Mouse (Mus musculus) forebrain, embryonic 11.5 days (tissue): ENCODE data around the gene Per1. TPM values are rescaled to one million over a fixed set of nuclear protein-coding genes. Genes with fewer than 3 reads are reported as not detected.
A peak's percentile ranks its signal among the peaks of the same experiment; 100 is the strongest.

Experiments
- ATAC-seq: fragments of 200-750 bp; cut with Nextera tagmentation; replicated peaks from 2 replicates; pipeline ENCODE4 v1.8.0; 2017; ENCODE audit warnings: moderate TSS enrichment; ENCODE audit not compliant: low FRiP score
- DNase-seq: peaks from one replicate; pipeline ENCODE4 v3.0.0-alpha.2; 2017; ENCODE audit warnings: low spot score
- H3K27ac ChIP-seq: fragments of 300-500 bp; sonication (generic); 2 replicates; pipeline ENCODE4 v1.5.1; 2014; ENCODE audit warnings: low read depth, low read length
- H3K27me3 ChIP-seq: fragments of 300-500 bp; sonication (generic); 2 replicates; pipeline ENCODE4 v1.6.1; 2014; ENCODE audit warnings: mild to moderate bottlenecking, low read length, mixed read lengths; ENCODE audit not compliant: control insufficient read depth, insufficient read depth
- H3K36me3 ChIP-seq: fragments of 300-500 bp; sonication (generic); 2 replicates; pipeline ENCODE4 v1.6.1; 2014; ENCODE audit warnings: mild to moderate bottlenecking, low read length, moderate library complexity, mixed read lengths; ENCODE audit not compliant: control insufficient read depth, insufficient read depth
- H3K4me1 ChIP-seq: fragments of 300-500 bp; sonication (generic); replicated peaks from 2 replicates; pipeline ENCODE4 v1.6.1; 2014; ENCODE audit warnings: low read length, mixed read lengths; ENCODE audit not compliant: control insufficient read depth, insufficient read depth
- H3K4me2 ChIP-seq: fragments of 300-500 bp; sonication (generic); 2 replicates; pipeline ENCODE4 v1.6.1; 2014; ENCODE audit warnings: low read depth, mild to moderate bottlenecking, low read length, moderate library complexity, mixed read lengths; ENCODE audit not compliant: severe bottlenecking
- H3K4me3 ChIP-seq: fragments of 300-500 bp; sonication (generic); 2 replicates; pipeline ENCODE4 v1.5.1; 2014; ENCODE audit warnings: low read depth, low read length
- H3K9ac ChIP-seq: fragments of 300-500 bp; sonication (generic); 2 replicates; pipeline ENCODE4 v1.6.1; 2014; ENCODE audit warnings: low read length
- H3K9me3 ChIP-seq: fragments of 300-500 bp; sonication (generic); 2 replicates; pipeline ENCODE4 v1.6.1; 2016; ENCODE audit warnings: low read length, mixed read lengths; ENCODE audit not compliant: control insufficient read depth
- WGBS: fragments of 180-500 bp; shearing (Covaris S2); extraction: QIAGEN DNeasy Blood & Tissue Kit; methylation state at CpG from one replicate; pipeline ENCODE4 v1.1.7; 2014; 5-methylcytosine and 5-hydroxymethylcytosine counted together
- polyA plus RNA-seq: library from polyadenylated mRNA; unstranded; fragments of >200 nt; fragmentation: Nextera tagmentation; extraction: Ambion mirVana; gene quantifications from 2 replicates; pipeline ENCODE4 v1.2.1, GENCODE M21; 2014

The Per1 gene
- polyA plus RNA-seq, 1 experiment from 2014 or later, result 8.2 TPM

DNA sequence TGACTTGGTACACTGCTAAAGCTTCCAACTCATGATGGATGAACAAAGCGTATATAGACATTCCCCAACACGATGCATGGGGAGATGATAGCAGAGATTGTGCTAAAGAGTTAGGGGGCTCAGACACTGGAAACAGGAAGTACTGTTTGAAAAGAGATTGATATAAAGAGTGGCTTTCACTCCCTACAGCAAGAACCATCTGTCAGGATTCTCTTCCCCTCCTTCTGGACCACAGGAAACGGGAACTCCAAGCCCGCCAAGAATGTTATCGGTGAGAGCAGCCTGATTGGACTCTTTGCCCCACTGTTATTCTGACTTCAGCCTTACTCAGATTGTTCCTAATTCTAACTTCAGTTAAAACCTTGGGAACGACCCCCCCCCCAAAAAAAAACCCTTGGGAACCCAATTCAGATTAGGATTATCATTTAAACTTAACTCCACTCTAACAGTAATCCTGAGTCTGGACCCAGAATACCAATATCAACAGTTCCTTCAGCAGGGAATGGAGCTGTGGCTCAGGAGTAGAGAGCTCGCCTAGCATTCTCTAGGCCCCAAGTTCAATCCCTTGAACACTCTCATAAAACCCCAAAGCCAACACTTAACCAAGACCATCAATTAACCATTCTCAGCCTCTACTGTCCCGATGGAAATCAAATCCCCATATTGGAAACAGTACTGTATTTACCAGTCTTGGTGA lies 33.6 kb downstream of the Per1 start:
- peaks cover 4% of the 10 kb centered on the region; the same call in 1 of the 2 replicates for H3K27me3 ChIP-seq
- no peaks in the 10 kb centered on the region for H3K9me3 ChIP-seq
- H3K27ac ChIP-seq, result no peak overlapping the region
- H3K4me1 ChIP-seq, result peaks cover 7% of the 10 kb centered on the region; the same call in 1 of the 2 replicates
- no peak overlapping the region for H3K4me2 ChIP-seq
- ATAC-seq, result no peak
- 75% methylated on average over 8 of the region's 8 CpGs for WGBS
- no peak overlapping the region for H3K9ac ChIP-seq
- no peak for DNase-seq
- H3K4me3 ChIP-seq, result no peak overlapping the region
- H3K36me3 ChIP-seq, result no peaks in the 10 kb centered on the region

GRCm38 (mm10) chr11:69133566-69133922 lies 38.5 kb downstream of the Per1 start:
- WGBS, result 9% methylated on average over 5 of the region's 5 CpGs
- no peak overlapping the region for H3K27ac ChIP-seq
- peak; percentile 61 for DNase-seq
- H3K9ac ChIP-seq, result no peak overlapping the region
- H3K9me3 ChIP-seq, result no peaks in the 10 kb centered on the region
- peaks cover 2% of the 10 kb centered on the region; the same call in 1 of the 2 replicates for H3K27me3 ChIP-seq
- H3K4me3 ChIP-seq, result peak overlapping the region; percentile 39; the same call in 1 of the 2 replicates
- ATAC-seq, result no peak
- H3K36me3 ChIP-seq, result no peaks in the 10 kb centered on the region
- no peaks in the 10 kb centered on the region for H3K4me1 ChIP-seq
- H3K4me2 ChIP-seq, result peak overlapping the region; percentile 52; the same call in 1 of the 2 replicates

DNA sequence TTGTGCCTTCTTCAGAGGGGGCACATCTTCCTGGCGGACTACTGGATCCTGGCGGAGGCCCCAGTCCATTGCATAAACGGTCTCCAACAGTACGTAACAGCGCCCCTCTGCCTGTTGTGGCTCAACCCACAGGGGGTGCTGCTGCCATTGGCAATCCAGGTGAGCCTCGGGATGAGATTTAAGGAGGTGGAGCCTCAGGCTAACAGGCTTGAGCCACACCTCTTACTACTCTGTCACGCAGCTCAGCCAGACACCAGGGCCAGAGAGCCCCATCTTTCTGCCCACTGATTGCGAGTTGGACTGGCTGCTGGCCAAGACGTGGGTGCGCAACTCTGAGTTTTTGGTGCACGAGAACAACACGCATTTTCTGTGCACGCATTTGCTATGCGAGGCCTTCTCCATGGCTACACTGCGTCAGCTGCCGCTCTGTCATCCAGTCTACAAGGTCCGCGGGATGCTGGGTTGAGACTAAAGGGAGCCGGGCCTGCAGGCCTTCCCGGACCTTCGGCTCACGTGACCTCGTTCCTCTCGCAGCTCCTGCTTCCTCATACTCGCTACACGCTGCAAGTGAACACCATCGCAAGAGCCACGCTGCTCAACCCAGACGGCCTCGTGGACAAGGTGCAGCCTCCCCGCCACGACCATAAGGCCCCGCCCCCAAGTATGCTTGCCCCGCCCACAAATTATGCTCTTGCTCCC lies 39.1 kb downstream of the Per1 start:
- Histone ChIP-seq H3K9ac (peak overlapping the region; percentile 33), H3K4me1 (no peaks in the 10 kb centered on the region), H3K27me3 (peaks cover 2% of the 10 kb centered on the region; the same call in 1 of the 2 replicates), H3K36me3 (no peaks in the 10 kb centered on the region), H3K4me2 (peak overlapping the region; percentile 52), H3K9me3 (no peaks in the 10 kb centered on the region), H3K27ac (no peak overlapping the region), H3K4me3 (peak overlapping the region; percentile 39)
- DNase-seq (peak; percentile 74), ATAC-seq (peak; percentile 53; the same call in 1 of the 2 replicates)
- WGBS, result 2% methylated on average over 34 of the region's 34 CpGs

DNA sequence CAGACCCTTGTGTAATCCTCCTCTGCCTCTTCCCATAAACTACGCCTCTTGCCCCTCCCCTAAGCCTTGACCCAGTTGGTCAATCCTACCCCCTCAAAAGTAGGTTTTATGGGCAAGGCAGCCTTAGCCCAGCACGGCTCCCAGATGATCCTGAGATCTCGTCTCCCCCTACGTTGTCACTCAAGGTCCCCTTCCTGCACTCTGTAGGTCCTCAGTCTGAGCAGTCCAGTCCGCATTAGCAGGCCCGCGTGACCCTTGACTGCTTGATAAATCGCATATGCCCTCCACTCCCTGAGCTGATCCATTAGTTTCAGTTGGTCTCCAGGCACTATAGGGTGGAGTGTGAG lies 39.6 kb downstream of the Per1 start:
- Histone ChIP-seq H3K9me3 (no peaks in the 10 kb centered on the region), H3K4me2 (peak overlapping the region; percentile 52), H3K4me1 (no peaks in the 10 kb centered on the region), H3K9ac (peak overlapping the region; percentile 33), H3K27me3 (peaks cover 2% of the 10 kb centered on the region; the same call in 1 of the 2 replicates), H3K4me3 (peak overlapping the region; percentile 39), H3K27ac (no peak overlapping the region), H3K36me3 (no peaks in the 10 kb centered on the region)
- WGBS, result 28% methylated on average over 8 of the region's 8 CpGs
- ATAC-seq (0 out of 2 replicates have a peak, but pooled peaks have one; percentile 44), DNase-seq (no peak)

- Histone ChIP-seq H3K27me3 (peaks cover 2% of the 10 kb centered on the region; the same call in 1 of the 2 replicates), H3K4me3 (no peak overlapping the region), H3K9me3 (no peaks in the 10 kb centered on the region), H3K36me3 (no peaks in the 10 kb centered on the region), H3K27ac (no peak overlapping the region), H3K4me1 (no peaks in the 10 kb centered on the region), H3K4me2 (no peak overlapping the region), H3K9ac (no peak overlapping the region)
- DNase-seq, result no peak
- ATAC-seq, result no peak
- WGBS, result 89% methylated on average over 6 of the region's 6 CpGs
Measured at GRCm38 (mm10) chr11:69135361-69135760, 40.3 kb downstream of the Per1 start.

DNA sequence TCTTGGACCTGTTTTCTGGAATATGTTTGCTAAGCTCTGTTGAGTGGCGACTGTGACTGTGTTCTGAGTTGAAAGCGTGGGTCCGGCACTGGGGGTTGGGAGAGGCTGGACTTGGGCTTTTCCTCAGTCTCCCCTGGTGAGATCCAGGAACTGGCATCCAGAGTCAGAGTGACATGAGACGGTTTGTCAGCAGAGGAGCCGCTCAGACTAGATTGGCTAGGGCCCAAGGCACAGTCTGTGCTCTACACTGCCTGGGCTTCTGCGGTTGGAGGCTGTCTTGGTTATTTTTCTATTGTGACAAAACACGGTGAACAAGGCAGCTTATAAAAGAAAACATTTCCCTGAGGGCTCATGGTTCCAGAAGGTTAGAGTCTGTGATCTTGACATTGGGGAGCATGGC lies 52.5 kb downstream of the Per1 start:
- 0 out of 2 replicates have a peak, but pooled peaks cover 2% of the 10 kb centered on the region for H3K4me1 ChIP-seq
- ATAC-seq, result no peak
- no peaks in the 10 kb centered on the region; the same call in 1 of the 2 replicates for H3K27me3 ChIP-seq
- no peak overlapping the region for H3K4me3 ChIP-seq
- DNase-seq, result no peak
- WGBS, result 73% methylated on average over 7 of the region's 7 CpGs
- no peak overlapping the region for H3K4me2 ChIP-seq
- H3K9me3 ChIP-seq, result no peaks in the 10 kb centered on the region
- no peak overlapping the region for H3K9ac ChIP-seq
- no peak overlapping the region for H3K27ac ChIP-seq
- no peaks in the 10 kb centered on the region for H3K36me3 ChIP-seq

- Histone ChIP-seq H3K4me1 (0 out of 2 replicates have a peak, but pooled peaks cover 2% of the 10 kb centered on the region), H3K27me3 (no peaks in the 10 kb centered on the region; the same call in 1 of the 2 replicates), H3K27ac (no peak overlapping the region), H3K36me3 (no peaks in the 10 kb centered on the region), H3K9me3 (no peaks in the 10 kb centered on the region), H3K4me3 (no peak overlapping the region), H3K9ac (no peak overlapping the region), H3K4me2 (no peak overlapping the region)
- 89% methylated on average over 5 of the region's 5 CpGs for WGBS
- no peak for ATAC-seq
- no peak for DNase-seq
Measured at GRCm38 (mm10) chr11:69148451-69148960, 53.5 kb downstream of the Per1 start.

- 82% methylated on average over 6 of the region's 6 CpGs for WGBS
- no peak overlapping the region for H3K4me2 ChIP-seq
- ATAC-seq (no peak), DNase-seq (no peak)
- no peak overlapping the region for H3K27ac ChIP-seq
- no peak overlapping the region for H3K4me3 ChIP-seq
- H3K36me3 ChIP-seq, result no peaks in the 10 kb centered on the region
- no peaks in the 10 kb centered on the region for H3K9me3 ChIP-seq
- H3K27me3 ChIP-seq, result no peaks in the 10 kb centered on the region; the same call in 1 of the 2 replicates
- H3K9ac ChIP-seq, result no peak overlapping the region
- 0 out of 2 replicates have a peak, but pooled peaks cover 2% of the 10 kb centered on the region for H3K4me1 ChIP-seq
Measured at GRCm38 (mm10) chr11:69149728-69150127, 54.7 kb downstream of the Per1 start.
